Mouse (Mus musculus) liver, adult 2 months (tissue): ENCODE data around the gene Agap1.

Experiments
- CTCF ChIP-seq: fragments of 200-500 bp; IDR thresholded peaks from 2 replicates; pipeline ENCODE4 v1.5.1; 2011; ENCODE audit warnings: low read depth, low read length, control low read depth
- POLR2A ChIP-seq: fragments of 200-500 bp; IDR thresholded peaks from 2 replicates; pipeline ENCODE4 v1.6.1; 2011; ENCODE audit warnings: low read length, control low read depth; ENCODE audit not compliant: insufficient read depth; ENCODE audit errors: extremely low read depth

GRCm38 (mm10) chr1:89626940-89627339 lies 172.3 kb downstream of the Agap1 start:
- no peak for TF ChIP-seq CTCF
- TF ChIP-seq POLR2A, result no peak
